Mouse (Mus musculus) kidney, adult 2 months (tissue): ENCODE data around the gene Slc30a9.

Experiments
- CTCF ChIP-seq: fragments of 200-500 bp; conservative IDR thresholded peaks from 2 replicates; pipeline ENCODE4 v1.5.1; 2011; ENCODE audit warnings: low read depth, mild to moderate bottlenecking, control low read depth, low read length, moderate library complexity, mixed read lengths; ENCODE audit not compliant: insufficient read depth, insufficient read length
- POLR2A ChIP-seq: fragments of 200-500 bp; IDR thresholded peaks from one replicate; pipeline ENCODE4 v1.6.1; 2011; ENCODE audit warnings: low read depth, low read length, control low read depth

GRCm38 (mm10) chr5:67347060-67347459, 40.3 kb downstream of the Slc30a9 start:
- TF ChIP-seq CTCF (no peak), POLR2A (no peak)
